Mouse (Mus musculus) stomach, postnatal 0 days (tissue): Measurements from ENCODE around the gene Disp2. TPM values are rescaled to one million over a fixed set of nuclear protein-coding genes. Genes with fewer than 3 reads are reported as not detected.

Experiments used
- ATAC-seq: fragments of 200-750 bp; cut with Nextera tagmentation; 2 replicates; pipeline ENCODE4 v1.8.0; 2017; ENCODE audit not compliant: low FRiP score, low TSS enrichment
- DNase-seq: peaks from one replicate; pipeline ENCODE4 v3.0.0-alpha.2; 2016; ENCODE audit warnings: low spot score
- H3K27ac ChIP-seq: fragments of 300-500 bp; sonication (generic); replicated peaks from 2 replicates; pipeline ENCODE4 v1.5.1; 2014; ENCODE audit warnings: mild to moderate bottlenecking, control low read depth
- H3K27me3 ChIP-seq: fragments of 300-500 bp; sonication (generic); 2 replicates; pipeline ENCODE4 v1.6.1; 2014; ENCODE audit warnings: low read length; ENCODE audit not compliant: control insufficient read depth, insufficient read depth
- H3K36me3 ChIP-seq: fragments of 300-500 bp; sonication (generic); 2 replicates; pipeline ENCODE4 v1.6.1; 2014; ENCODE audit warnings: low read length, mixed read lengths; ENCODE audit not compliant: control insufficient read depth, insufficient read depth
- H3K4me1 ChIP-seq: fragments of 300-500 bp; sonication (generic); replicated peaks from 2 replicates; pipeline ENCODE4 v1.6.1; 2014; ENCODE audit warnings: antibody characterized with exemption; ENCODE audit not compliant: control insufficient read depth, insufficient read depth
- H3K4me2 ChIP-seq: fragments of 300-500 bp; sonication (generic); replicated peaks from 2 replicates; pipeline ENCODE4 v1.6.1; 2014; ENCODE audit warnings: low read depth, mild to moderate bottlenecking, control low read depth, moderate library complexity
- H3K4me3 ChIP-seq: fragments of 300-500 bp; sonication (generic); 2 replicates; pipeline ENCODE4 v1.5.1; 2014; ENCODE audit warnings: low read depth, low read length, control low read depth
- H3K9ac ChIP-seq: fragments of 300-500 bp; sonication (generic); 2 replicates; pipeline ENCODE4 v1.6.1; 2014; ENCODE audit warnings: mild to moderate bottlenecking, low read length, control low read depth, mixed read lengths
- H3K9me3 ChIP-seq: fragments of 300-500 bp; sonication (generic); 2 replicates; pipeline ENCODE4 v1.6.1; 2016; ENCODE audit warnings: low read length; ENCODE audit not compliant: control insufficient read depth
- CTCF ChIP-seq: IDR thresholded peaks from 2 replicates; pipeline ENCODE4 v1.5.1; 2016; ENCODE audit warnings: antibody characterized with exemption, low read depth, mild to moderate bottlenecking, moderate library complexity
- EP300 ChIP-seq: optimal IDR thresholded peaks from 2 replicates; pipeline ENCODE3; 2016; ENCODE audit warnings: antibody characterized with exemption
- WGBS: fragments of 180-500 bp; shearing (Covaris S2); extraction: QIAGEN DNeasy Blood & Tissue Kit; methylation state at CpG from one replicate; pipeline ENCODE4 v1.1.7; 2014; 5-methylcytosine and 5-hydroxymethylcytosine counted together
- polyA plus RNA-seq: library from polyadenylated mRNA; unstranded; fragments of >200 nt; fragmentation: Nextera tagmentation; extraction: Ambion mirVana; gene quantifications from 2 replicates; pipeline ENCODE4 v1.2.1, GENCODE M21; 2015

The Disp2 gene
- polyA plus RNA-seq, 1 experiment from 2014 or later: 1.1 TPM

GRCm38 (mm10) chr2:118791591-118792258 lies 12.2 kb downstream of the Disp2 start:
- TF ChIP-seq CTCF (no peak), EP300 (no peak)
- no peaks in the 10 kb centered on the region for H3K9me3 ChIP-seq
- no peak overlapping the region for H3K9ac ChIP-seq
- no peak overlapping the region for H3K4me2 ChIP-seq
- H3K27ac ChIP-seq: no peak overlapping the region
- ATAC-seq (no peak), DNase-seq (no peak)
- no peaks in the 10 kb centered on the region for H3K36me3 ChIP-seq
- no peaks in the 10 kb centered on the region for H3K4me1 ChIP-seq
- WGBS: 93% methylated on average over 26 of the region's 26 CpGs
- no peak overlapping the region for H3K4me3 ChIP-seq
- no peaks in the 10 kb centered on the region for H3K27me3 ChIP-seq

DNA sequence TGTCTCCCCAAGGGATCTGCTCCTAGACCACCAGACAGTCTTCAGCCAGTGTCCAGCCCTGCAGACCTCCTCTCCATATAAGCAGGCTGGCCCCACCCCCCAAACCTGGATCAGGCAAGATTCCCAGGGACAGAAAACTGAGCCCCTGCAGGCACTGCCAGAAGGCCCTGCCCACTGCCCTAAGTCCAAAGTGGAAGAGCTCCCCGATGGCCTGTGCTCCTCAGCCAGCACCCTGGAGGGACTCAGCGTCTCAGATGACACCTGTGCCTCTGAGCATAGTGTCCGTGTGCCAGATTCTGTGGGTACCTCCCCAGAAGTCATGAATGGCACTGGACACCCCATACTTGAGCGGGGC lies 12.7 kb downstream of the Disp2 start:
- no peak for TF ChIP-seq CTCF
- no peak for TF ChIP-seq EP300
- no peaks in the 10 kb centered on the region for H3K9me3 ChIP-seq
- DNase-seq: no peak
- H3K27ac ChIP-seq: no peak overlapping the region
- no peak overlapping the region for H3K9ac ChIP-seq
- no peaks in the 10 kb centered on the region for H3K4me1 ChIP-seq
- H3K4me3 ChIP-seq: no peak overlapping the region
- no peak for ATAC-seq
- H3K36me3 ChIP-seq: no peaks in the 10 kb centered on the region
- 77% methylated on average over 4 of the region's 4 CpGs for WGBS
- H3K4me2 ChIP-seq: no peak overlapping the region
- H3K27me3 ChIP-seq: no peaks in the 10 kb centered on the region

DNA sequence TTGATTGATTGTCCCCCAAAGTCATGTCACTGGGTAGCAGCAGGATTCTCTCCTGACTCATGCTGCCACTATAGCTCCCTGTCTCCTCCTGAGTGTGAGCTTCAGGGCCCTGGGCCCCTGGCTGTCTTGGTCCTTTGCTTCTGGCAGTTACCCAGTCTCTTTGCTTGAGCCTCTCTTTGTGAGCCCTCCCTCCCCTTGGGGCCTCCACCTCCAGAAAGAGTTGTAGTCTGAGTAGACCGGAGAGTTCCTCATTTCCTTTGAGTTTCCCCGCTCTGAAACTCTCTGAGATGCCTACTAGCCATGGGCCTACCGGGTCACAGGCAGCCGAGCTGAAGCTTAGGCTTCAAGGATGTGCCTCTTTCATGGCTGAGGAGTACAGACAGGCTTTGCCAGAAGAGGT lies 14.1 kb downstream of the Disp2 start:
- no peaks in the 10 kb centered on the region for H3K36me3 ChIP-seq

DNA sequence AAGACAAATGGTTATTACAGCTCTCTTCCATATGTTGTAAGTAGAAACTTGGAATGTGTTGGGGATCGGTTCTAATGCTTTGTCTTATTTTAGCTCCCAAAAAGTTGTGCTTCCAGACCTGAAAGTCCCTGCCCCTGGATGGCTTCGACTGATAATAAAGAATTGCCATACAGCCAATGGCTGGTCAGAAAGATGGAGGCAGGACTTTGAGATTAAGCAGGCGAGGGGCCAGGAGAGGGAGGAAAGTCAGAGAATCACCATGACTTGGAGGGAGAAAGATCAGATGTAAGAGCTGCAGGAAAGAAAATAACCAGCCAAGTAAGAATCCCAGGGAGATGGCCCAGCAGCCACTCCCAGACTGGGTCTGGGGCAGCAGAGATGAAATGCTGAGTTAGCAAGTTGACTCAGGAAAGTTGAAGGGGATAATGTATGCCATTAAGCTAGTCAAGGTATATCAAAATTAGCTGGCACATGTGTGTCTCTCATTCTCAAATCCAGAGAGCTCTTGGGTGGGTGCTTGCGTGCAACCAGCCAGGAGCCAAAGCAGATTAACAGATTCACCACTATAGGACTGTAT lies 23.1 kb downstream of the Disp2 start:
- ATAC-seq (no peak), DNase-seq (no peak)
- Histone ChIP-seq H3K4me3 (no peak overlapping the region), H3K27ac (no peak overlapping the region), H3K27me3 (no peaks in the 10 kb centered on the region), H3K9ac (no peak overlapping the region), H3K4me1 (no peaks in the 10 kb centered on the region), H3K9me3 (no peaks in the 10 kb centered on the region), H3K36me3 (no peaks in the 10 kb centered on the region), H3K4me2 (no peak overlapping the region)
- TF ChIP-seq EP300: no peak
- TF ChIP-seq CTCF: no peak
- 66% methylated on average over 4 of the region's 4 CpGs for WGBS

More for the DNA sequence above, 14.1 kb downstream of the Disp2 start:
- no peak for DNase-seq
- H3K27ac ChIP-seq: no peak overlapping the region
- no peaks in the 10 kb centered on the region for H3K27me3 ChIP-seq
- no peak overlapping the region for H3K4me2 ChIP-seq
- H3K4me1 ChIP-seq: no peaks in the 10 kb centered on the region
- no peak overlapping the region for H3K9ac ChIP-seq
- WGBS: 86% methylated on average over 4 of the region's 4 CpGs
- no peak overlapping the region for H3K4me3 ChIP-seq
- no peak for TF ChIP-seq EP300
- TF ChIP-seq CTCF: no peak
- no peaks in the 10 kb centered on the region for H3K9me3 ChIP-seq
- no peak for ATAC-seq

DNA sequence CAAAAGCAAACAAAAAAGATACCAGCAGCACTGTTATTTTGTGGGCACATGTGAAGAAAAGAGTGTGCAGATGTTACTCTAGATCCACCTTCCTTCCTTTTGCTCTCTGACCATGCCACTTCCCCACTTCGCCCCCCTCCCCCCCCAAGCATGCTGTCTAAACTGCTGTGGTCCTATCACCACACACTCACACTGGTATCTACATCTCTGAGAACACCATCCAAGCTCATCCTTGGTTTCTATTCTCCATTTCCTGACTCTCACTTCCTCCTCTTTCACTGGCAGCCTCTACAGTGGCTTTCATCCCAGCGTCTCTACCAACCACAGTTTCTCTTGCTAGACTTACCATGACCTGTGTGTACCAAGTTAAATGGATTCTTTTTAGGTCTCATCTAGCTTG lies 25.0 kb downstream of the Disp2 start:
- DNase-seq (no peak), ATAC-seq (no peak)
- TF ChIP-seq EP300: no peak
- no peak for TF ChIP-seq CTCF
- 83% methylated on average over 2 of the region's 2 CpGs for WGBS
- Histone ChIP-seq H3K27me3 (no peaks in the 10 kb centered on the region), H3K36me3 (no peaks in the 10 kb centered on the region), H3K27ac (no peak overlapping the region), H3K4me1 (no peaks in the 10 kb centered on the region), H3K9me3 (no peaks in the 10 kb centered on the region), H3K4me3 (no peak overlapping the region), H3K4me2 (no peak overlapping the region), H3K9ac (no peak overlapping the region)

- no peak for TF ChIP-seq CTCF
- no peak for TF ChIP-seq EP300
- H3K4me2 ChIP-seq: no peak overlapping the region
- no peak overlapping the region for H3K4me3 ChIP-seq
- no peak for ATAC-seq
- no peaks in the 10 kb centered on the region for H3K27me3 ChIP-seq
- H3K4me1 ChIP-seq: no peaks in the 10 kb centered on the region
- no peaks in the 10 kb centered on the region for H3K9me3 ChIP-seq
- H3K9ac ChIP-seq: no peak overlapping the region
- no peak for DNase-seq
- WGBS: 33% methylated on average over 3 of the region's 3 CpGs
- no peak overlapping the region for H3K27ac ChIP-seq
- no peaks in the 10 kb centered on the region for H3K36me3 ChIP-seq
Observed at GRCm38 (mm10) chr2:118805137-118805536, 25.6 kb downstream of the Disp2 start.
